Mouse (Mus musculus) adrenal gland, adult (tissue): ENCODE data around the gene Sox13.
"Not testable (repeated sequence)": the region's sequence is repeated elsewhere in the genome, so short reads cannot be mapped to it uniquely, and the experiment has no call there.

ENCODE experiments used
- DNase-seq, 2 experiments: peaks; one replicate each; pipeline ENCODE4 v3.0.0; 2022 to 2023; ENCODE audit warnings: low spot score in 1 of 2; ENCODE audit not compliant: inconsistent age in 2 of 2

The Sox13 gene

GRCm38 (mm10) chr1:133344357-133344756, 79.8 kb downstream of the Sox13 start:
- DNase-seq = no peak

GRCm38 (mm10) chr1:133340403-133340802, 83.8 kb downstream of the Sox13 start:
- DNase-seq = not testable (repeated sequence)

GRCm38 (mm10) chr1:133333937-133334336, 90.2 kb downstream of the Sox13 start:
- DNase-seq = no peak

GRCm38 (mm10) chr1:133332656-133333430, 91.3 kb downstream of the Sox13 start:
- DNase-seq = no peak
